Mouse (Mus musculus) midbrain, embryonic 12.5 days (tissue): ENCODE data around the gene Cox7a1. TPM values are rescaled to one million over a fixed set of nuclear protein-coding genes. Genes with fewer than 3 reads are reported as not detected.
"Not testable (repeated sequence)": the region's sequence is repeated elsewhere in the genome, so short reads cannot be mapped to it uniquely, and the experiment has no call there.

ENCODE experiments used
- ATAC-seq: fragments of 200-750 bp; cut with Nextera tagmentation; 2 replicates; pipeline ENCODE4 v1.8.0; 2017; ENCODE audit warnings: low read depth, moderate TSS enrichment, moderate library complexity; ENCODE audit not compliant: low FRiP score
- H3K27ac ChIP-seq: fragments of 300-500 bp; sonication (generic); replicated peaks from 2 replicates; pipeline ENCODE4 v1.5.1; 2016; ENCODE audit warnings: mild to moderate bottlenecking
- H3K27me3 ChIP-seq: fragments of 300-500 bp; sonication (generic); 2 replicates; pipeline ENCODE4 v1.6.1; 2016; ENCODE audit warnings: mild to moderate bottlenecking
- H3K36me3 ChIP-seq: fragments of 300-500 bp; sonication (generic); 2 replicates; pipeline ENCODE4 v1.6.1; 2016
- H3K4me1 ChIP-seq: fragments of 300-500 bp; sonication (generic); 2 replicates; pipeline ENCODE4 v1.6.1; 2016
- H3K4me2 ChIP-seq: fragments of 300-500 bp; sonication (generic); replicated peaks from 2 replicates; pipeline ENCODE4 v1.6.1; 2016; ENCODE audit warnings: mild to moderate bottlenecking, moderate library complexity
- H3K4me3 ChIP-seq: fragments of 300-500 bp; sonication (generic); 2 replicates; pipeline ENCODE4 v1.5.1; 2016; ENCODE audit warnings: mild to moderate bottlenecking
- H3K9ac ChIP-seq: fragments of 300-500 bp; sonication (generic); replicated peaks from 2 replicates; pipeline ENCODE4 v1.6.1; 2016; ENCODE audit warnings: mild to moderate bottlenecking, moderate library complexity
- H3K9me3 ChIP-seq: fragments of 300-500 bp; sonication (generic); 2 replicates; pipeline ENCODE4 v1.6.1; 2016; ENCODE audit warnings: mild to moderate bottlenecking
- WGBS: fragments of 180-500 bp; shearing (Covaris S2); methylation state at CpG from one replicate; pipeline ENCODE4 v1.1.7; 2016; 5-methylcytosine and 5-hydroxymethylcytosine counted together
- polyA plus RNA-seq: library from polyadenylated mRNA; unstranded; fragments of >200 nt; fragmentation: Nextera tagmentation; extraction: Ambion mirVana; gene quantifications from 2 replicates; pipeline ENCODE4 v1.2.1, GENCODE M21; 2016

Gene Cox7a1
- polyA plus RNA-seq, 1 experiment from 2014 or later = 0.74 TPM

- Histone ChIP-seq H3K4me2 (peak overlapping the region; percentile 85), H3K9ac (peak overlapping the region; percentile 78), H3K27me3 (no peaks in the 10 kb centered on the region), H3K27ac (peak overlapping the region; percentile 65), H3K4me3 (peak overlapping the region; percentile 78), H3K36me3 (peaks cover 29% of the 10 kb centered on the region), H3K9me3 (no peaks in the 10 kb centered on the region), H3K4me1 (peaks cover 18% of the 10 kb centered on the region)
- under 1% methylated on average over 26 of the region's 26 CpGs for WGBS
- peak; percentile 10 for ATAC-seq
Observed at GRCm38 (mm10) chr7:30194101-30194831, 10.3 kb downstream of the Cox7a1 start.

- Histone ChIP-seq H3K4me1 (peaks cover 18% of the 10 kb centered on the region), H3K9me3 (no peaks in the 10 kb centered on the region), H3K27ac (peak overlapping the region; percentile 65), H3K4me2 (peak overlapping the region; percentile 85), H3K4me3 (peak overlapping the region; percentile 78), H3K9ac (peak overlapping the region; percentile 78), H3K27me3 (no peaks in the 10 kb centered on the region), H3K36me3 (peaks cover 28% of the 10 kb centered on the region)
- WGBS = under 1% methylated on average over 28 of the region's 28 CpGs
- ATAC-seq = peak; percentile 88
Observed at GRCm38 (mm10) chr7:30194884-30195283, 10.9 kb downstream of the Cox7a1 start.

GRCm38 (mm10) chr7:30195461-30195860, 11.5 kb downstream of the Cox7a1 start:
- no peaks in the 10 kb centered on the region for H3K27me3 ChIP-seq
- no peak overlapping the region for H3K27ac ChIP-seq
- H3K4me3 ChIP-seq = no peak overlapping the region
- WGBS = 76% methylated on average over 6 of the region's 6 CpGs
- peak overlapping the region; percentile 85 for H3K4me2 ChIP-seq
- ATAC-seq = no peak
- H3K9me3 ChIP-seq = no peaks in the 10 kb centered on the region
- H3K9ac ChIP-seq = peak overlapping the region; percentile 78; the same call in 1 of the 2 replicates
- H3K36me3 ChIP-seq = peaks cover 22% of the 10 kb centered on the region
- peaks cover 18% of the 10 kb centered on the region for H3K4me1 ChIP-seq

- WGBS = 82% methylated on average over 4 of the region's 6 CpGs
- peaks cover 15% of the 10 kb centered on the region for H3K36me3 ChIP-seq
- no peaks in the 10 kb centered on the region for H3K9me3 ChIP-seq
- peaks cover 18% of the 10 kb centered on the region for H3K4me1 ChIP-seq
- no peak overlapping the region for H3K4me3 ChIP-seq
- no peak overlapping the region for H3K27ac ChIP-seq
- H3K27me3 ChIP-seq = no peaks in the 10 kb centered on the region
- no peak overlapping the region for H3K9ac ChIP-seq
- ATAC-seq = no peak
- no peak overlapping the region for H3K4me2 ChIP-seq
Observed at GRCm38 (mm10) chr7:30196171-30196570, 12.2 kb downstream of the Cox7a1 start.

GRCm38 (mm10) chr7:30197592-30198129, 13.7 kb downstream of the Cox7a1 start:
- ATAC-seq = no peak
- Histone ChIP-seq H3K27ac (no peak overlapping the region), H3K4me2 (no peak overlapping the region), H3K4me3 (no peak overlapping the region), H3K4me1 (peaks cover 15% of the 10 kb centered on the region), H3K9me3 (no peaks in the 10 kb centered on the region), H3K36me3 (no peaks in the 10 kb centered on the region), H3K9ac (no peak overlapping the region), H3K27me3 (no peaks in the 10 kb centered on the region)
- WGBS = 72% methylated on average over 5 of the region's 5 CpGs

- Histone ChIP-seq H3K4me2 (peak within 1 kb of the TSS; percentile 37), H3K4me3 (0 out of 2 replicates have a peak within 1 kb of the TSS, but pooled peaks have one; percentile 13)
Observed at GRCm38 (mm10) chr7:30198481-30198971, 14.6 kb downstream of the Cox7a1 start, which contains the start of gene Capns1. Capns1 (minus strand) TSS chr7:30198811.

GRCm38 (mm10) chr7:30199498-30200139, 15.7 kb downstream of the Cox7a1 start:
- WGBS = 80% methylated on average over 18 of the region's 18 CpGs
- ATAC-seq = no peak
- H3K27me3 ChIP-seq = no peaks in the 10 kb centered on the region

More at GRCm38 (mm10) chr7:30198481-30198971, 14.6 kb downstream of the Cox7a1 start, which contains the start of gene Capns1:
- H3K27ac ChIP-seq = no peak within 1 kb of the TSS
- 5% methylated on average over 8 of the region's 8 CpGs for WGBS
- H3K4me1 ChIP-seq = peaks cover 6% of the 10 kb centered on the region
- H3K9ac ChIP-seq = no peak within 1 kb of the TSS; the same call in 1 of the 2 replicates
- no peaks in the 10 kb centered on the region for H3K27me3 ChIP-seq
- no peak for ATAC-seq
- no peaks in the 10 kb centered on the region for H3K36me3 ChIP-seq
- H3K9me3 ChIP-seq = no peaks in the 10 kb centered on the region

GRCm38 (mm10) chr7:30200200-30200599, 16.3 kb downstream of the Cox7a1 start:
- no peak overlapping the region for H3K27ac ChIP-seq
- H3K9ac ChIP-seq = no peak overlapping the region
- H3K36me3 ChIP-seq = no peaks in the 10 kb centered on the region
- 89% methylated on average over 5 of the region's 5 CpGs for WGBS
- no peak overlapping the region for H3K4me3 ChIP-seq
- H3K27me3 ChIP-seq = no peaks in the 10 kb centered on the region
- no peaks in the 10 kb centered on the region for H3K9me3 ChIP-seq
- no peak for ATAC-seq
- no peak overlapping the region for H3K4me2 ChIP-seq
- H3K4me1 ChIP-seq = peaks cover 3% of the 10 kb centered on the region; the same call in 1 of the 2 replicates

More at GRCm38 (mm10) chr7:30199498-30200139, 15.7 kb downstream of the Cox7a1 start:
- no peak overlapping the region for H3K4me2 ChIP-seq
- no peak overlapping the region for H3K9ac ChIP-seq
- peaks cover 6% of the 10 kb centered on the region; the same call in 1 of the 2 replicates for H3K4me1 ChIP-seq
- H3K36me3 ChIP-seq = no peaks in the 10 kb centered on the region
- no peak overlapping the region for H3K4me3 ChIP-seq
- no peaks in the 10 kb centered on the region for H3K9me3 ChIP-seq
- no peak overlapping the region for H3K27ac ChIP-seq

GRCm38 (mm10) chr7:30200661-30201060, 16.7 kb downstream of the Cox7a1 start:
- not testable (repeated sequence) for H3K36me3 ChIP-seq, H3K4me2 ChIP-seq, H3K4me1 ChIP-seq, H3K27ac ChIP-seq, H3K27me3 ChIP-seq, H3K9ac ChIP-seq, H3K9me3 ChIP-seq, H3K4me3 ChIP-seq, ATAC-seq
- WGBS = 90% methylated on average over 5 of the region's 5 CpGs

- Histone ChIP-seq H3K4me2 (no peak overlapping the region), H3K4me3 (no peak overlapping the region), H3K9ac (no peak overlapping the region), H3K27me3 (no peaks in the 10 kb centered on the region), H3K9me3 (no peaks in the 10 kb centered on the region), H3K4me1 (no peaks in the 10 kb centered on the region), H3K36me3 (no peaks in the 10 kb centered on the region), H3K27ac (no peak overlapping the region)
- WGBS = 79% methylated on average over 11 of the region's 11 CpGs
- no peak for ATAC-seq
Observed at GRCm38 (mm10) chr7:30202895-30203690, 19.1 kb downstream of the Cox7a1 start.

GRCm38 (mm10) chr7:30204380-30204779, 20.4 kb downstream of the Cox7a1 start:
- Histone ChIP-seq H3K4me1 (no peaks in the 10 kb centered on the region), H3K4me3 (no peak overlapping the region), H3K27me3 (no peaks in the 10 kb centered on the region), H3K4me2 (no peak overlapping the region), H3K36me3 (no peaks in the 10 kb centered on the region), H3K9me3 (no peaks in the 10 kb centered on the region), H3K9ac (no peak overlapping the region), H3K27ac (no peak overlapping the region)
- 28% methylated on average over 8 of the region's 8 CpGs for WGBS
- no peak for ATAC-seq
